Mouse (Mus musculus) kidney, postnatal 14 days (tissue): ENCODE measurements at regions not wholly inside any gene's neighbourhood (a gene's known extent, or its start where the extent isn't known, plus 50 kb on each side); places are given as distances from the start of the nearest gene placed in this dataset.

Experiments
- DNase-seq: peaks from one replicate; pipeline ENCODE4 v3.0.0; 2022; ENCODE audit warnings: mixed read lengths

DNA sequence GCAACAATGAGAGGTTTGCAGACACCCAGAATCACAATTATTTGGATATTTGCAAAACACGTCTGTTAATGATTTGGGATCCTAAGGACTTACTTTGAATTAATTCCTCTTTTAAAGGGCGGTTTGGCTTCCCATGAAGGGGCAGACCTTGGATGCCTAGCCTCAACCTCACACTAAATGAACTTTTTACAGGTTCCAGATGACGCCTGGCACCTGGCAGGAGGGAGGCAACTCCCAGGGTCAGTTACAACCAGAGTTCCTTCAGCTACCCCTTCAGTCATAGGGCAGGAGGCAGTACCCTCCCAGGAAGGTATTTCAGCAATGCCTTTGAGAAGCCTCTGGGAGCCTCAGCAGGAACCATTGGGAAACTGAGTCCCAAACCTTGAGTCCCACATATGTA, 57.9 kb upstream of the Stx18 start:
- no peak for DNase-seq

DNA sequence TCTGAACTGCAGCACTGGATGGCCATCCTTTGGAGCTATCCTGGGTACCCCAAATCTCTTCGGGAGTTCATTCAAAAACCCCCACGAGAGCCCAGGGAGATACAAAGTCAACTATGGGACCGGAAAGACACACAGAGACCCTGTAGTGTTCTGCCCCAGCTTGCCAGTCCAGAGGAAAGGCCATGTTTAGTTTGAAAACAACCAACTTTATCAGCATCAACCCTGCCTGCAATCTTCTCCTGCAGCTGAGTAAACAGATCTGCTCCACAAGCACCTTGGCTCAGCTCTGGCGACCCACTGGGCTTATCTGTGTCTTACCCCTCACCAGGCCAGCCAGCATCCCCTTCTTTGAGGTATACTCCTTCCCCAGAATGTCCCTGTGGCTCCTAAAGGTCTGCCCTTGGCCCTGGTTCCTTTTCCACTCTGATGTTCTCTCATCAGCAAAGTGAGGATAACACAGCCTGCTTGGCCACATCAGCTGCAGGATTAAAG, 61.6 kb upstream of the Stx18 start:
- no peak for DNase-seq

DNA sequence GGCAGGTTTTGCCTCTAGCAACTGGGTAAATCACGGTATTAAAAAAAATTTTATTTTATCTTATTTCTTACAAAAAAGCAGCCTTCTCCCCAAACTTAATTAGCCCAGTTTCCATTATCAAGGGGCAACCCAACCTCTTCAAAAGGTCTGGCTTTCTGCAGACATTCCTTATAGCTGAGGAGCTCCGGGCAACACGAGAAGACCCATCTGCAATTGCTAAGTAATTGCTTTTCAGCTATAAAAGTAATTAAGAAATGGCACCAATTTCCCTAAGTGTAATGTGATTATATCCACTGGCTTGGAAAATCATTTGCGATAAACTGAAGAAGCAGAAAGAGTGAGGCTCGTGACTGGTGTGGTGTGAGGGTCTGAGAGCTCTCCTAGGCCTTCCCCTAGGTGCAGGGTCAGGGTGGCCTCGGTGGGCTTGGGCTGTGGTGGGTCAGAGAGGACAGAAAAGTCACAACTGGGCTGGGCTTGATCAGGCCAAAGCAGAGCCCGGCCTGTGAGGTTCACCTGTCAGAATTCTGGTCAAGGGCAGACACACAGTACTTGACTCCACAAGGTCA, 65.5 kb upstream of the Stx18 start:
- DNase-seq, result no peak

DNA sequence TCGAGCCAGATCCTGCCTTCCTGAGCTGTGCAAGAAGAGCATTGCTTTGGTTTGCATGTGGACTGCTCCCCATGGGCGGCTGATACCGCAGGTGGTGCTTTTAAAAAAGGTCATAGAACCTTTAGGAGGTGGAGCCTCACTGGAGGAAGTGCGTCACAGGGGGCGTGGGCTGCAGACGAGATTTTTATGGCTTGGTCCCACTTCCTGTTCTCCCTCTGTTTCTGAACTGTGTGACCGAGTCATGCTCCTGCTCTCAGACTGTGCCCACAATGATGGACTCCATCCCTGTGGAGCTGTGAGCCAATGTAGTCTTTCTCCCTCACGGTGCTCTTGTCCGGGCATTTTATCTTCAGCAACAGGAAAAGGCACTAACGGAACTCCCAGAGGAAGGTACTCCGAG, 66.8 kb upstream of the Stx18 start:
- no peak for DNase-seq

DNA sequence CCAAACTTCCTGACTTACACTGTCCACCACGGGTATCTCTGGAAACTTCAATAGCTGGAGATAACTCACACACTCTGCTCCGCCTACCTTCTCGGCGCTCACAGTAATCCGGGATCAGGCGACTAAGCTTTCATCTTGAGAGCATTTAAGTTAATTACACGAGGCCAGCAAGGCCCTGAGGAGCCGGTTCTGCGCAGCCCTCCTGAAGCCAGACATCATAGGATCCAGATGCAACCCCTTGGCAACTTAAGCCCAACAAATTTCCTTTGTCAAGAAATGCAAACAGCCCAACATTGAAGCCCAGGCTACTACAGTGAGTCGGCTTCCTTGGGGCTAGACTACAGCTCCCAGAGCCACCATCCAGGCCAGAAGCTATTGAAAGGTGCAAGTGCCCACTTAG, 69.9 kb upstream of the Stx18 start:
- no peak for DNase-seq

DNA sequence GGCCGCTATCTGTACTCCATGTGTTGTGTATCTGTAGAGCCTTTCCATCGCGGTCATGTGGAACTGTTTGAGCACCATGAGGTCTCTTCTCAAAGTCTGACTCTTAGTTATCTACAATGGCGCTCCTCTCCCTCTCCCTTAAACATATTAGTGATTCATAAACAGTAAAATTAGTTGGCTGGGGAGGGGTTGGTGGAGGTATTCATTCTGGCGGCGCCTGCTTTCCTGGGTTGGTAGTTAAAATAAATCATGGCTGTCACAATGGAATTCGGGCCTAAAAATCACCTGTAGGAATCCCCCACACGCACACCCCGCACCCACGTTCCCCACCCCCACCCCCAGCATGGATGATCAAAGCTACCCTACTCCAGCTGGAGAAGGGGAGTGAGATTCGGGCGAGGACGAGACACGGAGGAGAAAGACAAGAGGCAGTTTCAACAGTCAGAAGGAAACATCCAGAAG, 70.6 kb upstream of the Stx18 start:
- no peak for DNase-seq

DNA sequence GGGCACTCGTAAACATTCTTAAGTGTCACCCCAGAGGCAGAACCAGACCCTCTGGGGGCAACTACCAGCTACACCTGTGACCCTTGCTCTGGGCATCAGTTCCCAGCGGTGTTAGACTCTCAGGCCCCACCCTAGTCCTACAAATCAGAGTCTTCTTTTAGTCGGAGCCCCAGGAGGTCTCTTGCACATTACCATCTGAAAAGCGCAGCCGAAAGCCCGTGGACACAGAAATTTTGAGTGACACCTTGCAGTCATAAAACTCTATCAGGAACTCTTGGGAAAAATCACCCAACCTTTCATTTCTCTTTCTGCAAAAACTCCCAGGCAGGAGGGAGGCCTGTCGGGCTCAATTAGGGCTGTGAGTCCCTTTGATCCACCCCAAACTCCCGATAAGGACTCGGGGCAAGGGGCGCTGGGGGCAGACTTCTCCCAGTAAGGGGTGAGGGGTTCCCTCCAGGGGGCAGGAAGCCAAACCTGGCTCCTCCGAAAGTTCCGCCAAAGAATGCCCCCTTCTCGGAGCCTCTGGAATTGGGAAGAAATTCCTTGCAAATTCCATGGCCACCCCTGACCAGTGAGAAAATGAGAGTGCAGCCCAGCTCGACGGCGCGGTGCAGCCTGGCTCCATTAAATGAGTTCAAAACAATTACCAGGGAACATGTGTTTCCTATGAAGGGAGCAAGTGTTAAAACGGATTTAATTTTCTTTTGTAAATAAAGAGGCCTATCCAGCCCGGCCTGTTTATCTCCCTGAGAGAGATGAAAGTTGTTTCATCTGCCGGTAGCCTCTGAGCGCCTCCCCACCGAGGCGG, 71.2 kb upstream of the Stx18 start:
- no peak for DNase-seq

DNA sequence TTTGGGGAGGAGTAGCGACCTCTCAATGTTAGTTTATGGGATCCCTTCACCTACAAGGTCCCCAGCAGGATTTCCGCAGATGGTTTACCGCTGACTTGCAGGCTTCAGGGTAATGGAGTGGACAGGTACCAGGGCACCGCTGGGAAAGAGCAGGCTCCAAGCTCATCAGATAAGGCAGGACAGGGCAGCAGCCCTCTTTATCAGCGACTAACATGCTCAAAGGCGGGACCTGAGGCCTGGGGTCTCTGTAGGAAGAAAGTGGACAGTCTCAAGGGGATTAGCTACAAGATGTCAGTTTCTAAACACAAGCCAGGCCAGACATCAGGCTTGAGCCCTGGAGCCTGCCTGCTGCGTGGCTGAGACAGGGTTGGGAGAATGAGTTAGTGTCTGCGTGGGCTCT, 74.9 kb upstream of the Stx18 start:
- no peak for DNase-seq

DNA sequence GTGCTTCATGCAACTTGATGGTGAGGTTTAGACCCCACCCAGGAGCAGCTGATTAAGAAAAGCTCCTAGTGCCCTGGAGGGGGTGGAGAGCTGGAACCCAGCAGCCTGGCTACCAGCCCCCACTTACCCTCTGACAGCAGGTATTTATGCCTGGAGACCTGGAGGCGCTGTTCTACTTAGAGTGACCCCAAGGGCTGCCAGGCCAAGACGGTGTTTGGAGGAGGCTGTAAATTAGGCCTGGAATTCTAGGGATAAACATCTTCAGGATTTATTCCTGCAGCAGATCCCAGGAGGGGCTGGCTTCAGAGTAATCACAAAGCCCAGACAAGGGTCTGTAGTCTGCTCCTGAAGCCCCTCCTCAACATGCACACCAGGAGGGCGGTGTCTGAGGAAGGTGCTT, 76.0 kb upstream of the Stx18 start:
- DNase-seq, result no peak

DNA sequence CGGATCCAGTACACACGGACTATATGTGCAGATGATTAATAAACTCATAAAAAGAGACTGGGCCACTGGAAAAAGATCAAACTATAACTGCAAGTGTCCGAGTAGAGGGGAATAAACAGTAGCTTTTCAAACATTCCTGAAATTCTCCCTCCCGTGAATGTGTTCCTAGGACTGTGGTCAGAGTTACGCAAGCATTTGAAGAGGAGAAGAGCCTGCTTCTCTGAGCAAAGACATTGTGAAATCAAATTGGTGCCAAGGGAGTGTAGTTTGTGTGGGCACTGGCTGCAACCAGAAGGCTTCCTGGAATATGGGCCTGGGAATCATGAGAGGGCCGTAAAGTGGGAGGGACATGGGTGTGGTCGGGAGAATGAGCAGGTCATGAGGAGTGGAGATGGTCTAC, 78.3 kb upstream of the Stx18 start:
- DNase-seq, result no peak

DNA sequence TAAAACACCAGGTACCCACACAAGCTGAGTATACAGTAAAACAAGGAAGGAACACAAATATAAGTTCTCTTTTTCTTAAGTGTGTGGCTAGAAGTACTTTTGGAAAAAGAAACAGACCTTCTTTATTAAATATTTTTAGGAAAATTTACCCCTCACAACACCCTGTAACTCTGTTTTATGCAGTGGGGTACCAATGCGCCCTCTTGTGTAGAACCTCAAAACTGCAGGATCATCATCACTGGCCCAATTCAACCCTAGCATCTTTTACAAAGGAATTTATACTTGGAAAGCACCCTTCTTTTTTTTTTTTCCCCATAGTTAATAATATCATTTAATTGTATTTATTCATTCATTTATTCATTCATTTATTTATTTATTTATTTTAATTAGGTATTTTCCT, 86.4 kb upstream of the Stx18 start:
- peak; percentile 12 for DNase-seq

DNA sequence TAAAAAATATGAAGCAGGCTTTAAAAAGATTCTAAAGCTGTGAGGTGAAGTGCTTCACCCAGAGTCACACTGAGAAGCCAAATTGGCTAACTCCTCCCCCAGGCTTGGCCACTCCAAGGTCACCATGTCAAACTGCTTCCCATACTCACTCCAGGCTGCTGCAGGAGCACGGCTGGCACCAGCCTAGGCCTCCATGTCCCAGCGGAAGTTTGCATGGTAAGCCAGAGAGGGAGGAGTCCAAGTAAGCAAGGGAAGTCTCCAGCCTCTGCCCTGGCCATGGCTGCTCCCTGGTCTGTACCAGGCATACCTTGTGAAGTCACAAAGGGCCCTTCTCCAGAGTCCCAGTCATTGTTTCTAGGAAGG, 105.8 kb upstream of the Stx18 start:
- DNase-seq, result no peak

DNA sequence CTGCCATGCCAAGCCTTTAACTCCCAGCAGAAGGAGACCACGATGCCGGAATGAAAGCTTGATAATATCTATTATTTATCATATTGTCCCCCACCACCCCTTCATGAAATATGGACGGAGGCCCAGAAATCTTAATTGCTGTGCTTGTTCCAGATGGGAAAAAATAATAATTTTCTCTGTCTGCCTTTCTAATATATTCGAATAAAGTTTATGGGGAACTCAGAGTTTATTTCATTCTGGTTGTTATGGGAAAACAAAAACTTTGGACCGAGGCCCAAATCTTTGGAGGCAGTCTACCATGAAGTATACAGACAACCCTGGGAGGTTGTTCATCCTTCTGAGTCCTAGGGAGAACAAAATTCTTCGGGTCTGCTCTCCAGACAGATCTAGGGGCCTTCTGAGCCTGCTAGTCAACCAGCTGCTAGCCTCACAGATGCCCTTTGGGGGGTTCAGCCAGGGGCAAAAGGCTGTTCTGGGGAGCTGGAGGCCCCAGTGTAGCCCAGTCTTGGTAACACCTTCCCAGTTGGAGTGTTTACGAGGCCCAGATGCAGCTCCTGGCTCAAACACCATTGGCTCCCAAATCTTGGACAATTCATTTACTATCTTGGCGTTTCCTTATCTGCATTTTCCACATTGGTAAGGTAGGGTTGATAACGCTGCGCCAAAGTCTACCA, 106.3 kb upstream of the Stx18 start:
- peak; percentile 33 for DNase-seq

DNA sequence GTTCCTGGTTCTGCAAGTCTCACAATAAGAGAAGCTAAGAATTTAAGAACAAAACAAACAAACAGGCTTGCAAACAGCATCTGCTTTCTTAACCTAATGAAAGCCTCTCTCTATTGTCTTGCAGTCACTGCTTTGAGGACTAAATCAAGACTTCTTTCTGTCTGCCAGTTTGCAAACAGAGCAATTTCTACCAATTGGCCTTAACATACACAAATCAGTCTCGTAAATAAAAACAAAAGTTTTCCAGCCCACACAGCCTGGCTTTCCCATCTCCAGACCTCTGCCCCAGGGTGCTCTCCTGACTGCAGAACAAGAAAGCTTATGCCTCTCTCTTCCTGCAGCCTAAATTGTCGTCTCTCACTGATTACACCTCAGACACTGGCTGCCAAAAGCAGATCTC, 96.1 kb upstream of the Msx1 start:
- no peak for DNase-seq

DNA sequence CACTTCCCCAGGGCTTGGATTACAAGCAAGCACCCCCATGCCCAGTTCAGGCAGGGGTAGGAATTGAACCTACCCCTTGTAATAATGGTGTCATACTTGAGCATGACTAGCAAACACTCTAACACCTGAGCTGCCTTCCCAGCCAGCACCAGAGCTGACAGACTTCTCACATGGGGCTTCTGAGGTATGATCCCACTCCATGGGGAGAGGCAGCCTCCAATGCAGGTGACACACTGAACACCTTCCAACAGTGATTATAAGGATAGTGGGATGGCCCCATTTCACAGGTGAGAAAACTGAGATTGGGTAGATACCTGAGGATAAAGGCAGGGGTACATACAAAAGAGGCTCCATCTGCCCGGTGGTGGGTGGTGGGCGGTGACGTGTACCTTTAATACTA, 94.7 kb upstream of the Msx1 start:
- DNase-seq, result no peak

DNA sequence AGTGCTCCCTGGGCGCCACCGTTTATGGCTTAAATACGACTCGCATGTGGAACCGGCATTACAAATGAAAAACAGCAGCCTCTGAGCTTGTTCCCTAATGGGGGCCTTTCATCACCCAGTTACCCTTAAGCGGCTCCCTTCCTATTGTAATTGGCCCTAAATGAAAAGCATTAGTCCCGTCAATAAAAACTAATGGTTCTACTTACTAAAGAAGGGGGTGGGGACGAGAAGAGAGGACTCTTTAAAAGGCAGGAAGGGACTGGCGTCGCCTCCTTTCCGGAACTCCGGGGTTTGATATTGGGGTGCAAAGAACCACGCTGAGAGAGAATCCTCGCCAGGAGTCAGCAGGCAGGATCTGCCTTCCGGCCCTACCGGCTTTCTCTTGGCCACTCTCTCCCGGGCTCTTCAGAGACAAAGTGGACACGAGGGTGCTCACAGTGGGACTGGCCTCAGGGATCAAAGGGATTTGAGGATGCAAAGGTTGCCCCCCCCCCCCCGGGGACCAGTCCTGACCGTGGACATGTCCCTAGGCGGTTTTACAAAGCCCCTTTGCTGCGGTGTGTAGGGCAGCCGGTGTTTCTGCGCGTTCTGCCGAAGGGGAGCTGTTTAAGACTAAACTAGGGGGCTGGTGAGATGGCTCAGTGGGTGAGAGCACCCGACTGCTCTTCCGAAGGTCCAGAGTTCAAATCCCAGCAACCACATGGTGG, 93.8 kb upstream of the Msx1 start:
- DNase-seq, result no peak

DNA sequence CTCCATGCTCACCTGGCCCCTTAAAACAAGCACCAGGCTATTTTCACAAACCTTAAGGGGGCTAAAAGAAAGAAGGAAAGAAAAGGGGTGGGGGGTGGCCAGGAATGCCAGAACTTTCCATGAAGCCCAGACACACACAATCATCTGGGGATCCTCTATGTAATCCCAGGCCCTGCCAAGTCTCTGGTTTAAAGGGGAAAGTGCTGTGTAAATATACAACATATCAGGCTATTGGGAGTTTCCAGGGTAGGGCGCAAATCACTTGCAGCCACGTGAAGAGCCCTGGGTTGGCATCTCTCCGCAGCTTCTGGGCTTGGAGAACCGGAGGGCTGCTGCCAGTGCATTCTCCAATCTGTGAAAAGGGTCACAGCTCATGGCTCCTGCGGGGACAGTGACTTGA, 92.8 kb upstream of the Msx1 start:
- DNase-seq, result no peak

DNA sequence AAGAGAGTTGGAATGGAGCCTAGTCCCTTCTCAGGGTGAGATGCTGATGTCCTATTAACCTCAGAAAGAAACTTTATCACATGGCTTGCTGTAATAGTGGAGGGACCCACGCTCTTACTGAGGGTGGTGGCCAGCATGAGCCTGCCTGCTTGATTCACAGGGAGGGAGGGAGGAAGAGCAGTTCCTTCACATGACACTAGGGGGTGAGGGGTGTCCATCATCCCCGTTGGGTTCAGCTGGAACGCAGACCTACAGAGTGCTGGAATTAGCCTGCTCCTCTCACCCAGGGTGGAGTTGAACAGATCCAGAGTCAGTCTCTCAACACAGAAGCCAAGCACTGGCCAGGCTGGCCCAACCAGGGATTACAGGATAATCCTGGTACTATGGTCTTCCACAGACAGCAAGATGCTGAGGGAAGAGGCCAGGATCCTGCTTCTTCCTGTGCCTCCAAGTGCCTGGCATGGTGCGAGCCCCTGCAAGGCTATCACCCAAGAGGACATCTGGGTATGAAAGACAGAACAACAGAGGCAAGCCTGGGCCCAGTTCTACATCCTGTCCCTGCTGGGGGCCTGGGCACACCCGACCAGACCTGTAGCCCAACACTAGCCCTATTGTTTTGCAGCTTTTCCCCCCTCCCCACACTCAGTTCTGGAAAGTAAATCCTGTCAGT, 80.4 kb upstream of the Msx1 start:
- no peak for DNase-seq

DNA sequence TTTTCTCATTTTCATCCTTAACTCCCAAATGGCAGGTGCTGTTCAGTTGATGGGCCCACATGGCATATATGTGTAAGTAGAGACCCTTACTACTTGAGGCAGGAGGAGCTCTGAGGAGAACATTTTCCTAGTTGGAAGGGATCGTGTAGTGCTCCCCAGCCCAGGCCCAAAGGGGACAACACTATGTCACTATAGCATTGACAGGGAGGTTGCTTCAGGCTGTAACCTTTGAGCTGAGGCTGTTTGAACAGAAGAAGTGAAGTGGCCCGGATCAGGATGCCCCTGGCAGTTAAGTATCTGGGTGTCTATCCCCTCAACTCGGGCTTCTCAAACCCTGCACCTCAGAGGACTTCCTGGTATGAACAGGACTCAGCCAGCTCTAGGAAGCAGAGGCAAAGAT, 79.5 kb upstream of the Msx1 start:
- DNase-seq, result no peak

DNA sequence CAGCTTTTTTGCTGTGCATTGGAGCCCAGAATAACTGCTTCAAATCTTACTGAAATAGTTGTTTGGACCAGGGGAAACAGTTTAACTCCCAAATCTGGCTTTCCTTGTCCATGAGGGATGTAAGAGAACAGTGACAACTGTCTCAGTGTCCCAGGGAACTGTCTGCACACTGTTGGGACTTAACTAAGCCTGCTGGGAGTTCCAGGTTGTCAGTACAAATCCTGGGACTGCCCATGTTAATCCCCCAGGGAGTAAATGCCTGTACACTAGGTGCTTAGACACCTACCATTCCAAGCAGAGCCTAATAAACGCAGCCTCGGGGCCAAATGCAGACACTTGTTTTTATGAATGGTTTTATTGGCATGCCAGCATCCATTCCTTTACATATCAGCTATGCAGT, 78.4 kb upstream of the Msx1 start:
- no peak for DNase-seq

DNA sequence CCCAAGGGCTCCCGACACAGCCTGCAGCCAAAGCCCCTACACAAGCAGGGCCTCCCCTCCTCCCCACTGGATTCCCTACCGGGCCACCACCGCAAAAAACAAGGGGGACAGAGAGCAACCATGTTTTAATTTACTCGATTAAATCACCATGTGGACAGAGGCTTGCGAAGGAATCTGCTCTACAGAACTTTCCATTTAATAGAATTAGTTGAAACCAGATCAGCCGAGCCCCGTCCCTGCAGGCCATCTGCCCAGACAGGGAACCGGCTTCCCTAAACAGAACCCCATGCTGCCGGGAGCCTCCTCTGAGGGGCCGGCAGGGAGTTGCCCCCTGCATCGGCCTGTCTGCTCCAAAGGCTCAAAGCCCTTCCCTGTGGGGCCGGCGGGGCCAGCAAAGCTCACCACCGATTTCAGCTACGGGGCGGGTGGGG, 77.5 kb upstream of the Msx1 start:
- no peak for DNase-seq

DNA sequence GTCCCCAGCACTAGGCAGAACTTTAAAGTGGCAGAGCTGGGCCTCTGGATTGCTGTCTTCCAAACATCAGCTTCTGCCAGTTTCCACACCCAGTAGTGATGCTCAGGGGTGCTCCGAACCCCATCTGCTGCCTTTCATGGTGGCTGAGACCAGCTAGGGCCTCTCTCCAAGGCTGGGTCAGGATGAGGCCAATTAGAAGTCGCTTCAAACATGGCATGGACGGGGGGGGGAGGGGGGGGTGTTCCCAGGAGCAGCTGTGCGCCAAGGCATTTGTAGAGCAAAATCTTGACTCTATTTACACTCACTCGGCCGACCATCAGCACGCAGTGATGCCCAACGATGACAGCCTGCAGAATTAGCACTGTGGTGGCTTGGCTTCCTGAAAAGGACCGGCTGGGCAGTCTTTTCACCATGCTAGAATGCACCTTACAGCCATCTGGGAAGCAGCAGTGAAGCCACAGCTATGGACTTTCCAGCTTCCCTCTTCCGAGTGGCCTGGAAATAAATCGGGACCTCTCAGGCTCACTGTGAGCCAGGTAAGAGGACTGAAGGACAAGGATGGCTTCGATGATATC, 73.7 kb upstream of the Msx1 start:
- no peak for DNase-seq

DNA sequence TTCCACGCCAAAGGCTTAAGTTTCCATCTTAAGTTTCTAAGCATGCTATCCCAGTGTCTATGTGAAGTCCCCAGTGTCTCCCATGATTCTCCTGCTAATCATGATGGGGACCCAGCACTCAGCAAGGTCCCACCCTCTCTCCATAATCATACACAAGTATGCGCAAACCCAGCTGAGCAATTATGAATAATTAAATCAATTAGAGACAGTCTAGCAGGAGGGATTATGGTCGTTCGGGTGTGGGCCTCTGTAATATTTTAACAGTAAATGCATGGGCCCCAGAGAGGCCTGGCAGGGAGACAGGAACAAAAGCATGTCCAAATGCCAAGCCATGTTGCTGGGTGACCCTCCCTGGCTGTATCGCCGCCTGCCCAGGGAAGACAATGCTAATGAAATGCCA, 73.1 kb upstream of the Msx1 start:
- DNase-seq, result no peak
